Mouse (Mus musculus): ENCODE data around the gene Efcab14.

GRCm38 (mm10) chr4:115824178-115824577 is 86.6 kb downstream of the Efcab14 start:
- TF ChIP-seq GATA1 (IDR thresholded peaks at IDR 0.05; ENCODE audit: low read length) (0 out of 2 replicates have a peak, but pooled peaks have one; percentile 35), TAL1 (IDR thresholded peaks at IDR 0.05; ENCODE audit: low read length) (no peak; the same call in 2 of the 3 replicates)

Data from erythroblast, embryonic 14.5 days (primary cell).